Mouse (Mus musculus) embryonic fibroblast, embryonic 13.5 days (primary cell): Measurements from ENCODE around the gene E130311K13Rik. TPM values are rescaled to one million over a fixed set of nuclear protein-coding genes. Genes with fewer than 3 reads are reported as not detected.
A peak's percentile ranks its signal among the peaks of the same experiment; 100 is the strongest.

Source experiments
- H3K27ac ChIP-seq: 2 replicates; pipeline ENCODE4 v1.5.1; 2012; ENCODE audit warnings: low read length, control low read depth, inconsistent platforms; ENCODE audit not compliant: insufficient read depth
- H3K4me1 ChIP-seq: 2 replicates; pipeline ENCODE4 v1.6.1; 2011; ENCODE audit warnings: low read length; ENCODE audit not compliant: control insufficient read depth, insufficient read depth
- H3K4me3 ChIP-seq: 2 replicates; pipeline ENCODE4 v1.5.1; 2011; ENCODE audit warnings: mild to moderate bottlenecking, control low read depth, low read length; ENCODE audit not compliant: insufficient read depth
- CTCF ChIP-seq: IDR thresholded peaks from 2 replicates; pipeline ENCODE4 v1.5.1; 2011; ENCODE audit warnings: mild to moderate bottlenecking, control low read depth, low read length, moderate library complexity, borderline replicate concordance; ENCODE audit not compliant: insufficient read depth
- POLR2A ChIP-seq: IDR thresholded peaks from 2 replicates; pipeline ENCODE4 v1.6.1; 2011; ENCODE audit warnings: low read depth, mild to moderate bottlenecking, control low read depth, low read length, moderate library complexity
- polyA plus RNA-seq: library from polyadenylated mRNA; stranded (reverse); fragments of >200 nt; gene quantifications from 2 replicates; pipeline ENCODE4 v1.2.4, GENCODE M21; 2011; ENCODE audit warnings: low read depth; ENCODE audit not compliant: missing spikeins, insufficient read length

E130311K13Rik gene
- polyA plus RNA-seq, 1 experiment = 10.2 TPM

DNA sequence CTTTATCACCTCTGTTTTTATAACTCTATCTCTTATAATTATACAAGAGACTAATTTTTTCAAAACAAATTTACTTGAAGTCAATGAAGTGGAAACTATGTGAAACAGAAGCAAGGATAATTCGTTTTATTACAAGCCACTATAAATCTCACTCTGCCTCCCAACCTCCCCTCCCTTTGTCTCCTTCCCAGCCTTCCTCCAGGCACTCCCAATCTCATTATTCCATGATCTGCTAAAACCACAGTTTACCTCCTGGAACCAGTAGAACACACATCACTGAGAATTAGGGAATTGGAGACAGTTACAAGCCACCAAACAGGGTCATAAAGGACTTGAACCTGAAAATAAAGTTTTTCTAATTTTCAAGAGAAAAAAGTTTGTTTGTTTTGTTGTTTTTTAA, 32.1 kb downstream of the E130311K13Rik start:
- H3K4me1 ChIP-seq = no peaks in the 10 kb centered on the region; the same call in 1 of the 2 replicates
- no peak for TF ChIP-seq CTCF
- H3K4me3 ChIP-seq = no peak overlapping the region
- H3K27ac ChIP-seq = no peak overlapping the region

DNA sequence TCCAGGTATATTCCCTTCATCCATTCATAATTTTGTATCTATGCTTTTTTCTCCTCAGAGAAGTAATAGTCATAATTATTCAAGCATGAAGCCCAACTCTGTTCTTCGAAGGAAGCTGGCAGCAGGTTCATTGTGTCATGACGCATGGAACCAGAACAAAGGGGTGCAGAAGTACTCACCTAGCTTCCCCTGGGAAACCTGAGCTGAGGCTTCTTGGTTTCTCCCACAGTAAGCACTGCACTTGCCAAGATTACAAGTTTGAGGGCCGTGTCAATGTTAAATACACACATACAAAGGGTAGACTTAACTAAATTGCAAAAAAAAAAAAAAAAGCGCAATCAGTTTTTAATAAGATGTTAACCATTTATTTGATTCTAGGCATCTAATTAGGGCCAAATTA, 33.0 kb downstream of the E130311K13Rik start:
- no peaks in the 10 kb centered on the region; the same call in 1 of the 2 replicates for H3K4me1 ChIP-seq
- H3K4me3 ChIP-seq = no peak overlapping the region
- TF ChIP-seq CTCF = no peak
- no peak for TF ChIP-seq POLR2A
- no peak overlapping the region for H3K27ac ChIP-seq

DNA sequence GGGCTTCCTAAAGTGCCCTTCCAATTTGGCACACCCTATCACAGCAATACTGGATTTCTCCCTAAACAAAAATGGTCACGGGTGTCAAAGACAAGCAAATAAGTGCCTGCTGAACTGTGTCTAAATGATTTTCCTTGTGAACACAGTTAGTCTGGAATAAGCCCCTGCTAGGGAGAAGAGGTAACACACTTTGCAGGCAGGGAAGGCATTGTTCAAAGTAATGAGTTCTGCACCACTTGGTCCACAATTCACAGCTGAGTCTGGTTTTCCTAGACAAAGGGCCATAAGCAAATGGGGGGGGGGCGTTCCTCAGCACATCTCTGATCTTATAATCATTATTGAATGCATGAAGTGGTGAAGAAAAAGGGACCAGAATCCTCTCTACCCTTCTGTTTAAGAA, 33.5 kb downstream of the E130311K13Rik start:
- H3K4me1 ChIP-seq = no peaks in the 10 kb centered on the region; the same call in 1 of the 2 replicates
- no peak overlapping the region for H3K4me3 ChIP-seq
- TF ChIP-seq CTCF (no peak), POLR2A (no peak)
- H3K27ac ChIP-seq = no peak overlapping the region

DNA sequence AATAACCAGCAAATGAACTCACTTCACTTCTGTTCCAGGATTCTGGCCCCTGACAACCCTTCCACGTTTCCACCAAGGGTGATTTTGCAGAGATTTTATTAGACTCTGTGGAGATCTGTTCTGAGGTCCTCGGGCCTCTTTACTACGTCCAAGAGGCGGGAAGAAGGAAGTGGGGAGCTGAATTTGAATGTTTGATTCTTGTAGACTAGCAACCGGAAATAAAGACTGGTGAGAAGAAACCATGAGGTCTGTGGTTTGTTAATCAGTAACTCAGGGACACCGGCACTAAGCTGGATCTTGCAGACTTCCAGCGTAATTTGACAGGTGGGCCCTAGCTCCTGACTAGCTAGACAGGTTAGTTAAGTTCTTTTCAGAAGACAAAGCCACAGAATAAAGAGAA, 35.6 kb downstream of the E130311K13Rik start:
- no peak overlapping the region for H3K27ac ChIP-seq
- no peaks in the 10 kb centered on the region for H3K4me1 ChIP-seq

DNA sequence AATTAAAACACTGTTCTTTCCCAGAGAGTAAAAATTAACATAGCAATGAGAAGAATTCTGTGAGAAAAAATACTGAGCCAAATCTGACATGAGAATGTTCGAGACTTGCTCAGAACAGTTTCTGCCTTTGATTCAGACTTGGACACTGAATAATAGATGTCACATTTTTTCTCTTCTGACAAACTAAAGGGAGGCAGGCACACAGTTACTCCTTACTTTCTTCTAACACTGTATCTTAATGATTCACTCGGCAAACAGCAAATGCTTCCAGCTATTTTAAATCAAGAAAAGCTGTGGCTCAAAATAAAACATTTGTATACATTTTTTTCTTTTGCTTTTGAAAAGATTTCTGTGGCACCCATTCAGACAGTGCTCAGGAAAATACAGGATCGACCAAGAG, 37.1 kb downstream of the E130311K13Rik start:
- TF ChIP-seq POLR2A (no peak), CTCF (no peak)
- Histone ChIP-seq H3K27ac (peak overlapping the region; percentile 47; the same call in 1 of the 2 replicates), H3K4me3 (no peak overlapping the region)

More for the DNA sequence above, 35.6 kb downstream of the E130311K13Rik start:
- TF ChIP-seq POLR2A (no peak), CTCF (no peak)
- no peak overlapping the region for H3K4me3 ChIP-seq

DNA sequence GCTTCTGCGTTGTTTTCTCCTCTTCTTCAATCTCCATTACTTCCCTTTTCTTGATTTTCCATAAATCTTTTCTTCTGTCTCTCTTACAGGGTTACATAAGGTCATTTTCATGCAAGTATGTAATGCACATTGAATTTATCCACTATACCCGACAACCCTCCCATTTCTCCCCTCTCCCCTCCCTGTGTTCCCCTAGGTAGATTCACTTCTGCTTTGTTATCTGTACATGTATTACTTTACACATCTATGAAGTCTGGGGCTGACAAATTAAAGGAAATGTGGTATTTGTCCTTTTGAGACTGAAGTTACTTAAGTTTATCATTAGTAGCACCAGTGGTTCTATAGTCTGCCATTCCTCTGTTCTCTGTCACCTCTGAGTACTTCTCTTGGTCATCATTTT, 48.2 kb downstream of the E130311K13Rik start:
- Histone ChIP-seq H3K27ac (no peak overlapping the region), H3K4me3 (no peak overlapping the region), H3K4me1 (0 out of 2 replicates have a peak, but pooled peaks cover 2% of the 10 kb centered on the region)
- TF ChIP-seq POLR2A (no peak), CTCF (no peak)

More for the DNA sequence above, 37.1 kb downstream of the E130311K13Rik start:
- no peaks in the 10 kb centered on the region for H3K4me1 ChIP-seq

DNA sequence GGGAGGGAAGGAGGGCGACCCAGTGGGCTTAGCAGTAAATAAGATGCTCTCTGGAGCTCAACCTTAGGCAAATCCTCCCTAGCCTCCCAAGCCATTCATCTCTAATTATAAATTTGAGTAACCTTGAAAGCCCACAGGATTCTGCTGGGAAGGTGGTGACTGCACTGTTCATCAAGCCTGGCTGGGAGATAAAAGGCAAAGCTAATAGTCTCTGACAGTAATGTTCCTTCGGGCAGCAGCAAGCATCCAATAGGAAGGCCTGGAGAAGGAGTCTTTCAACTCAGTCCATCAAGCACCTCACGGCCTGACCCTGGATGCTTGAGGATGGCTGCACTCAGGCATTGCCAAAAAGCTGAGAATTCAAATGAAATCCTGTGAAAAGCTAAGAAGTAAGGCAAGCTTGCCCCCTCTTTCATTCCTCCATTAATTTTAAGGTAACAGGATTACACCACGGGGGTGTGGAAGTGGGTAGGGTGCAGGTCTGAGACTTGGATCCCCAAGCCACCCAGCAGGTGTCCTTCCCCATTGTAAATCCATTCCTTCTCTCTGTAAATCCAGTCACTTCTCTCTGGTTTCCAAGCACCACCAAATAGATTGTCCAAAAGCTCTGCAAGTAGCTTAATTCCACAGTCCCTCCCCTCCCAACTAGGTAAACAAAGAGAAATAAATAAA, 50.1 kb downstream of the E130311K13Rik start:
- 0 out of 2 replicates have a peak, but pooled peaks cover 2% of the 10 kb centered on the region for H3K4me1 ChIP-seq
- no peak for TF ChIP-seq POLR2A
- no peak for TF ChIP-seq CTCF
- H3K27ac ChIP-seq = no peak overlapping the region

DNA sequence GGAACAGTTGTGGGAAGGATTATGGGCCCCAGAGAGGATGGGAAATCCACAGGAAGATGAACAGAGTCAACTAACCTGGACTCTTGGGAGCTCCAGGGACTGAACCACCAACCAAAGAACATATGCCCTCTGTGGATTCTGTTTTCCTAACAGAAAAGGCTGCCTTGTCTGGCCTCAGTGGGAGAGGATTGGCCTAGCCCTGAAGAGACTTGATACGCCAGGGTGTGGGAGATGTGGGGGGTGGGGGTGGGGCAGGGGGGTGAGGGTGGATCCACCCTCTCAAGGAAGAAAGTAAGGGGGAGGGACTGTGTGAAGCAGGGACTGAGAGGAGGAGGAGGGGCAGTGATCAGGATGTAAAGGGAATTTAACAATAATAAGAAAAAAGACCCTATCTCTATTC, 56.5 kb downstream of the E130311K13Rik start:
- Histone ChIP-seq H3K4me1 (no peaks in the 10 kb centered on the region), H3K4me3 (no peak overlapping the region), H3K27ac (no peak overlapping the region)
- no peak for TF ChIP-seq POLR2A
- no peak for TF ChIP-seq CTCF

More for the DNA sequence above, 50.1 kb downstream of the E130311K13Rik start:
- H3K4me3 ChIP-seq = no peak overlapping the region

DNA sequence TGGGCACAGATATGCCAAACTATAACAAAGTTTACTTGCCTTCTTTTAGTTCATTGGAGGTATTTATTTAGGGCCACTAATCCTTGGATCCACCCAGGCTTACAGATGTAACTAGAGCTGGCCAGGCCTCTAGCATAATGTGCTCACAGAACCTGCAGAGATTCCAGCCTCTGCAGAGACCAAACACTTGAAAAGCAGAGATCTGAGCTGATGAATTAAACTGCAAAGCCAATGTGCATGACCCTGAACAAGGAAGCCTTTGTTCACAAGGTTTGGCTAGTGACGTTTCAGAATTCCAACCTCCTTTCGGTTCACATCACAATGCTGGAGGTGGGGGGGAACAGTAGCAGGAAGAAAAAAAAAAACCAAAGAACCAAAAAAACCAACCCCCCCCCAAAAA, 58.0 kb downstream of the E130311K13Rik start:
- no peak overlapping the region for H3K27ac ChIP-seq
- TF ChIP-seq POLR2A = no peak
- no peak for TF ChIP-seq CTCF

DNA sequence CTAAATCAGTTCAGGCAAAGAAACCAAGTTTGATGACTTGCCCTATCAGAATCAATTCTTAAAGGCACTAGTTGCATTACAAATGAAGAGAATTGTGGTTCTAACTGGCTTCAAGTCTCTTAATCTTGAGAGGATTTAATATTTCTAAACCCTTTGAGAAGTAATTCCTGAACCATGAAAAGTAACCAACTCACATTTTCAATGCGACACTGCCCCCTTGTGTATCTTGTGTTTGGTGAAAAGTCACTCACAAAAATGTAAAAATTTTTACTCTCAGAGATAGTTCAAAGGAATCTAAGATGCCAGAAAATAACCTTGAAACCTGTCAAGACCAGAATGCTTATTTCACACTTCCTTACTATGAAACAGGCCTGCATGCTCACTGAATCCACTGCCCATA, 61.0 kb downstream of the E130311K13Rik start:
- Histone ChIP-seq H3K4me3 (no peak overlapping the region), H3K4me1 (peaks cover 2% of the 10 kb centered on the region), H3K27ac (no peak overlapping the region)
- TF ChIP-seq CTCF (no peak), POLR2A (no peak)

More for the DNA sequence above, 58.0 kb downstream of the E130311K13Rik start:
- Histone ChIP-seq H3K4me3 (no peak overlapping the region), H3K4me1 (no peaks in the 10 kb centered on the region)

DNA sequence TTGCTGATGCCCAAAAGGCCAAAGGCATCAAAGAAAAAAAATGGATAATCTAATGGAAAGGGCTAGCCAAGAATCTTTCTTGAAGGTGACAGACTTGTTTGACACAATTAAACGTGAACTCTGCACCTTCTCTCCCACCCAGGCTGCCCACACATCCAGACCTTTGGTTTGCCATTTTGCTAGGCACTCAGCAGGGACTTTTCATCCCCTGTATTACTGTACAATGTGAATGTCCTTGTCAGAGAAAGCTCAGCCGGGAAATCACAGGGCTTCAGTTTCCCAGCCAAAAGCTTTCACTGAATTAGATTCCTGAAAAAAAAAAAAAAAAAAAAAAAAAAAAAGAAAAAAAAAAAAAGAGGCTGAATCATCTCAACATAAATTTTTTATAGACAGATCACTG, 64.2 kb downstream of the E130311K13Rik start:
- no peak overlapping the region for H3K27ac ChIP-seq
- H3K4me1 ChIP-seq = peaks cover 2% of the 10 kb centered on the region
- H3K4me3 ChIP-seq = no peak overlapping the region
- TF ChIP-seq POLR2A (no peak), CTCF (no peak)

Other genes starting within 250 kb of the E130311K13Rik start
- gene Plch1, start 30.0 kb downstream of the E130311K13Rik start, polyA plus RNA-seq = 0.51 and 0.87 TPM in 2 replicates
- gene Slc33a1, start 35.3 kb upstream of the E130311K13Rik start, polyA plus RNA-seq = 25.6 and 29.8 TPM in 2 replicates
- 23.0 and 24.9 TPM in 2 replicates for gene Gmps, start 46.6 kb upstream of the E130311K13Rik start, polyA plus RNA-seq
- 0.12 and 0.21 TPM in 2 replicates for gene Vmn2r1, start 152.1 kb upstream of the E130311K13Rik start, polyA plus RNA-seq
- not detected in 2 replicates for gene Vmn2r2, start 212.5 kb upstream of the E130311K13Rik start, polyA plus RNA-seq